Mouse (Mus musculus) brain, embryonic 14.5 days (tissue): ENCODE measurements around the gene Tmco4. TPM values are rescaled to one million over a fixed set of nuclear protein-coding genes. Genes with fewer than 3 reads are reported as not detected.

Experiments
- DNase-seq: peaks from one replicate; pipeline ENCODE4 v3.0.0-alpha.2; 2011; ENCODE audit warnings: low read depth
- CTCF ChIP-seq: fragments of 200-500 bp; IDR thresholded peaks from 2 replicates; pipeline ENCODE4 v1.5.1; 2012; ENCODE audit warnings: inconsistent platforms, mild to moderate bottlenecking, moderate library complexity, borderline replicate concordance; ENCODE audit not compliant: insufficient read depth, insufficient read length; ENCODE audit errors: extremely low read depth
- POLR2A ChIP-seq: fragments of 200-500 bp; IDR thresholded peaks from 2 replicates; pipeline ENCODE4 v1.6.1; 2012; ENCODE audit warnings: mild to moderate bottlenecking, inconsistent platforms, borderline replicate concordance; ENCODE audit not compliant: poor library complexity, insufficient read depth, insufficient read length, severe bottlenecking; ENCODE audit errors: extremely low read depth
- polyA plus RNA-seq: library from polyadenylated mRNA; depleted of rRNA; stranded (reverse); fragments of >200 nt; gene quantifications from 2 replicates; pipeline ENCODE4 v1.2.3, GENCODE M21; 2012

The Tmco4 gene
- polyA plus RNA-seq, 1 experiment, result 0.62 TPM

GRCm38 (mm10) chr4:138975194-138975593 lies 2.5 kb downstream of the Tmco4 start:
- TF ChIP-seq POLR2A, result no peak
- no peak for TF ChIP-seq CTCF
- DNase-seq, result no peak

GRCm38 (mm10) chr4:138976046-138976445 lies 3.4 kb downstream of the Tmco4 start:
- DNase-seq, result no peak
- TF ChIP-seq CTCF, result no peak
- no peak for TF ChIP-seq POLR2A

- TF ChIP-seq POLR2A (no peak), CTCF (no peak)
- DNase-seq, result no peak
These were observed 7.3 kb downstream of the Tmco4 start for GRCm38 (mm10) chr4:138980021-138980420.

- DNase-seq, result no peak
- TF ChIP-seq POLR2A (no peak), CTCF (no peak)
These were observed 8.2 kb downstream of the Tmco4 start for GRCm38 (mm10) chr4:138980771-138981420.

DNA sequence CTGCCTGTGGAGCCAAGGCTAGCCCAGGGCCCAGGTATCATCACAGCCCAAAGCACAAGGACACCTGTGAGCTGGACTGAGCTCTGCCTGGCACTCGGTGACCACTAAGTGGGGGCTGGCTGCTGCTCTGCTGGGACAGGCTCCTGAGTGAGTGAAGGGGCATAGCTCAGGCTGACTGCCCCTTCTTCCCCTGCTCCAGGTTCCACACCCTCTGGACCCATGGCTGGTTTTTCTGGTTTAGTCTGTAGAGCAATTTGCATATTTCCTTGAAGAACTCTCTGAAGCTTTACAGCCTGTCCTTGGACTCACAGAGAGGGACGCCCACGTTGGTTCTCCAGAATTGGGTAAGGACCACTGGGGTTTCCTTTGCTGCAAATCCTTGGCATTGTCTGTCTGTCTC lies 10.7 kb downstream of the Tmco4 start:
- TF ChIP-seq POLR2A (no peak), CTCF (no peak)
- no peak for DNase-seq

DNA sequence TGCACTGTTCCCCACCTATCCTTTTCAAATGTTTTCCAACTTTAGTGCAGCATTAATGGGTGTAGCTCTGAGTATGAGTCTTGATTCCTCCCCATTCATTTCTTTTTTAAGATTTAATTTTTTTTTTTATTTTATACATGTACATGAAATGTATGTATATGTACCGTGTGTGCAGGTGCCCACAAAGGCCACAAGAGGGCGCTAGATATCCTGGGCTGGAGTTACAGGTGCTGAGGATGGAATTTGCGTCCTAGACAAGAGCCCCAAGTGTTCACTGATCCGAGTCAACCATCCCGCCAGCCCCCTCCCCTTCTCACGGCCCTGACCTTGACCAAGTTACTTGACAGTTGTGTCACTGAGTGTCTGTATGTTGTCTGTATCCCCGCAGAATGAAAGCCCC lies 12.1 kb downstream of the Tmco4 start:
- DNase-seq, result no peak
- TF ChIP-seq POLR2A, result no peak
- peak; percentile 41; the same call in 1 of the 2 replicates for TF ChIP-seq CTCF

- no peak for DNase-seq
- TF ChIP-seq CTCF, result no peak
- no peak for TF ChIP-seq POLR2A
These were observed 13.6 kb downstream of the Tmco4 start for GRCm38 (mm10) chr4:138986280-138986679.

DNA sequence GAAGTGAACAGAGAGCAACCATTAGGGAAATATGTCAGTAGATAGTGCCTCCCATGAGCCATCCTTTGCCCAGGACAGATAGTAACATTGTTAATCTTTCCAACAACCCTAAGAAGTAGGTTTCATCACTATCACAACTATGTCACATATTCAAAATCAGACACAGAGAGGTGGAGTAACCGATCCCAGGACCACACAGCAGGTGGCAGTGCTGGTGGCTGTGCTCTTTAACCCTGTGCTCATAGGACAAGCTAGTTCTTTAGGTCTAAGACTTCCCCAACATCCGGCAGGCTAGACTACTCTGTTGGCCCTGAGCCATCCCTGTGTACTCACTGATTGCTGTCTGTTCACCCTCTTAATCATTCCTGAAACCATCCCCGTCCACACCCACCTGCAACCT lies 21.7 kb downstream of the Tmco4 start:
- DNase-seq, result no peak
- TF ChIP-seq POLR2A, result no peak
- TF ChIP-seq CTCF, result no peak

DNA sequence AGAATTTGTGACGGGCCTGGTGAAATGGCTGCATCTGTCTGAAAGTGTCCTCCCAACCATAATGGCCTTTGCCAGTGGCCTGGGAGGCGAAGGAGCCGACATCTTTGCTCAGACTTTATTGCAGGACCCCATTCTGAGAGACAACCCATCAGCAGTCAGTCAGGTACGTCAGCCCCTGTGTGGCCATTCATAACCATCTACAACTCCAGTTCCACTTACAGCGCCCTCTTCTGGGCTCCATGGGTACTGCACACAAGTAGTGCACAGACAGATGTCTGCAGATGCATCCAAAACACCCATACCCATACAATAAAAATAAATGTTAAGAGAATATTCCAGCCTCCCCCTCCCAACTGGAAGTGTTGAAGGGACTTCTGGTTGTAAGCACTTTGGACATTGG lies 23.7 kb downstream of the Tmco4 start:
- TF ChIP-seq POLR2A (no peak), CTCF (peak; percentile 63; the same call in 1 of the 2 replicates)
- no peak for DNase-seq

DNA sequence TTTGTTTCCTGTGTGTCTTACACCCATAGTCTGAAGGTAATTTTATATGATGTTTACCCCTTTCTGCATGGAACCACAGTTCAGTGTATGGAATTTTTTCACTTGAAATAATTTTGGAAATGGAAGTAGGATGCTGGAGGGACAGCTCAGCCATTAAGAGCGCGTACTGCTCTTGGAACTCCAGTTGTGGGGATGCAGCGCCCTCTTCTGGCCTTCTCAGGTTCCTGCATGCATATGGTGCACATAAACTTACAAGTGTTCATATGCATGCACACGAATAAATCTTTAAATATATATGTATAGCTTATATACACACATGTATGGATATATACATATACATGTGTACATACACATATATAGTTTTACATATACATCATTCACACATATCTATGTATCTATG lies 24.4 kb downstream of the Tmco4 start:
- no peak for DNase-seq
- TF ChIP-seq POLR2A (no peak), CTCF (peak; percentile 28; the same call in 1 of the 2 replicates)

GRCm38 (mm10) chr4:138998611-138999010 lies 25.9 kb downstream of the Tmco4 start:
- TF ChIP-seq CTCF (no peak), POLR2A (no peak)
- DNase-seq, result no peak

GRCm38 (mm10) chr4:139001026-139001425 lies 28.3 kb downstream of the Tmco4 start:
- no peak for DNase-seq
- TF ChIP-seq CTCF, result no peak
- TF ChIP-seq POLR2A, result no peak

GRCm38 (mm10) chr4:139001433-139001832 lies 28.7 kb downstream of the Tmco4 start:
- DNase-seq, result no peak

DNA sequence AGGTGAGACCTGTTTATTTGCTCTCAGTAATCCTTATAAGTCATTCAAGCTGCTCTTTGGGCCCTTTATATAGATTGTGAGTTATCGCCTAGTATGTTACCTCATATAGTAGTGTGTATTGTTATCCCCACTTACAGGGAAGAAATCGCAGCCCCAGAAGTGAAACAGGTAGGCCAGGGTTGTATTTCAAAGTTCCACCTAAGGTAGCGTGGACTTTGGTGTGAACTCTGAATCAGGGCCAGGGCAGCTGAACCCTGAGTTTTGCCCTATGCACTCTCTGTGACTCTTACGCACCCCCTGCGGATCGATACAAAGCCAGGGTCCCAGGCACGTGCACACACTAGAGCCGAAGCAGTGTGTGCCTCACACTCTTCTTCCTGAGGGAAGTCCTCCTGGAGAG lies 31.4 kb downstream of the Tmco4 start:
- no peak for DNase-seq
- TF ChIP-seq POLR2A, result no peak
- no peak for TF ChIP-seq CTCF

More at GRCm38 (mm10) chr4:139001433-139001832, 28.7 kb downstream of the Tmco4 start:
- TF ChIP-seq POLR2A (no peak), CTCF (peak; percentile 30; the same call in 1 of the 2 replicates)
